Mouse (Mus musculus): ENCODE data around the gene Ptprf. TPM values are rescaled to one million over a fixed set of nuclear protein-coding genes. Genes with fewer than 3 reads are reported as not detected.

Gene Ptprf
- total and polyA plus RNA-seq, 3 experiments = 5.8 to 7.8 (median 6.3) TPM

DNA sequence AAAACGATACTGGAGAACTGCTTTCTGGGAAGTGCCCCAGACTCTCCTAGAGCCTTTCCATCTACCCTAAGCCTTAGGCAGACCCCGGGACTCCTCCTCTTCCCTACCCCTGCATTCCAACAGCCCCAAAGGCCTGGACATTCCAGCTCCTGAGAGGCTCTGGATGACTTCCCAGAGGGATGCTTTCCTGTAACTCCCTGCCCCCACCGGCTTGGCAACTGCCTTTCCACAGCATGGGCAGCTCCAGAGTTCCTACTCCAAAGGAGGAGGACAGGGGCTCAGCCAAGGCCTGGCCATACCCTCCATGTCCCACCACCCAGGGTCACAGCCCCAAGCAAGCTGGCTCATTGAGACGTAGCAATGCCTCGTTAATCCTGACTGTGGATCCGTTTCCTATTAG lies 21.2 kb downstream of the Ptprf start:
- intact Hi-C loops (cut with DNase I) = no loop called here
- no peaks in the 10 kb centered on the region for H3K79me2 ChIP-seq (replicated peaks; ENCODE audit: control insufficient read depth, insufficient read depth, low read length)
- no peak overlapping the region for H3K4me3 ChIP-seq
- peak; percentile 68 to 80 for DNase-seq
- no peaks in the 10 kb centered on the region for H3K27me3 ChIP-seq (ENCODE audit: control insufficient read depth, insufficient read depth, low read length)
- no peak overlapping the region for H3K27ac ChIP-seq
- H3K36me3 ChIP-seq (ENCODE audit: control insufficient read depth, insufficient read depth, low read length) = no peaks in the 10 kb centered on the region
- no peak overlapping the region for H3K9ac ChIP-seq (ENCODE audit: low read depth, low read length)
- 35% methylated on average over 6 of the region's 6 CpGs for WGBS
- TF ChIP-seq CTCF (IDR thresholded peaks at IDR 0.05) = no peak
- TF ChIP-seq EP300 (IDR thresholded peaks at IDR 0.05; ENCODE audit: insufficient read depth, low read depth, low read length) = no peak
- no peak for TF ChIP-seq POLR2A (IDR thresholded peaks at IDR 0.05; ENCODE audit: insufficient read depth, low read depth, low read length)
- peaks cover 6% of the 10 kb centered on the region for H3K4me1 ChIP-seq (ENCODE audit: control insufficient read depth, insufficient read depth, low read length)

DNA sequence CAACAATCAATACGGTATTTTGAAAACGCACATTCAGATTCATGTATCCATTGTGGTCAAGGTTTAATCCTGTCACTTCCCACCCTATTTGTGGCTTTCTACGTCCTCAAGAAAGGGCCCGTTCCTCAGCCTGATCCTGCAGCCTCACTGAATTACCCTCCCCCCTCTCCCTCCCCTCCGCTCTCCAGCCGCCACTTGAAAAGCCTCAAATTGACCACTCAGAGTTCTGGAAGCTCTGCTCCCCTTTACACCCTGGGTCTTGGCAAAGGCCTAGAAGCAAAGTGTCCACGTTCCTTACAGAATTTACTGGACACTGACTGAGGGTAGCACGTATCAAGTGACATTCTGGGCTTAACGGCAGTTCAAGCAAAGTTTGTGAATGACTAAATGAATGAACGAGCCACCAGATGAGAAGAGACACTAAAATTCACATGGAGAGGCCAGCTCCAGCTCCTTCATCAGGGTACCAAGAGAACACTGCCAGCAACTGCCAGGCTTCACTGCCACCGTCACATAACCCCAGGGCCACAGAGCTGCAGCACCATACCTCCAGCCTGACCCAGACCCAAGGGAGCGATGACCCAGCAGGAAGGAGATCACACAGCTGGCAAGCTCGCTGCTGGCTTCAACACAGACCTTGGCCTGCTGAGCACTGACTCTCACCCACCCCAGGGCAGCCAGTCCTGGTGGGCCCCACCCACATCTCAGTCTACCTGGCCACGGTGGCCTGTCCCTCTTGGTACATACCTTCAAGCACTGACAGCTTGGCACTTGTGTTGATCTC lies 22.6 kb downstream of the Ptprf start:
- H3K79me2 ChIP-seq (replicated peaks; ENCODE audit: control insufficient read depth, insufficient read depth, low read length) = no peaks in the 10 kb centered on the region
- no peaks in the 10 kb centered on the region for H3K27me3 ChIP-seq (ENCODE audit: control insufficient read depth, insufficient read depth, low read length)
- H3K27ac ChIP-seq = no peak overlapping the region
- intact Hi-C loops (cut with DNase I) = no loop called here
- peaks cover 6% of the 10 kb centered on the region for H3K4me1 ChIP-seq (ENCODE audit: control insufficient read depth, insufficient read depth, low read length)
- TF ChIP-seq CTCF (IDR thresholded peaks at IDR 0.05) = no peak
- TF ChIP-seq EP300 (IDR thresholded peaks at IDR 0.05; ENCODE audit: insufficient read depth, low read depth, low read length) = no peak
- no peak for TF ChIP-seq POLR2A (IDR thresholded peaks at IDR 0.05; ENCODE audit: insufficient read depth, low read depth, low read length)
- no peak overlapping the region for H3K9ac ChIP-seq (ENCODE audit: low read depth, low read length)
- H3K36me3 ChIP-seq (ENCODE audit: control insufficient read depth, insufficient read depth, low read length) = no peaks in the 10 kb centered on the region
- 77% methylated on average over 14 of the region's 14 CpGs for WGBS
- H3K4me3 ChIP-seq = no peak overlapping the region
- DNase-seq = no peak

DNA sequence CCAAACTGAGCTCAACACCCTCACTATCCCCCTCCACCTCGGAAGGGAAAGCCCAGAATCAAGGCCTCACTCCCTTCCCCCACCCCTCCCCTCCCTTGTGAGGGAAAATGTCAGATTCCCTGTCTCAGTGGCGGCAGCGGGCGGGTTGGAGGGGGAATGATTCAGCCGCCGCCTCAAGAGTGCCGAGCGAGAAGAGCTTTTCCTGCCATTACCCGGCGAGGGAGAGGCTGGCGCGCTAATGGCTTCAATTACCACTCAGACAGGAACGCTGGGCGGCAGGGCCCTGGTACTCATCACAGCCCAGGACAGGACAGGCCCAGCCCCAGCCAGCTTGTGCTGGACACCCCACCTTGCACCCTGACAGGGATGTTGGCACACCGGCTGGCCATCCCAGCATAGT lies 25.6 kb downstream of the Ptprf start:
- TF ChIP-seq CTCF (IDR thresholded peaks at IDR 0.05) = no peak
- TF ChIP-seq POLR2A (IDR thresholded peaks at IDR 0.05; ENCODE audit: insufficient read depth, low read depth, low read length) = no peak
- TF ChIP-seq EP300 (IDR thresholded peaks at IDR 0.05; ENCODE audit: insufficient read depth, low read depth, low read length) = no peak
- Histone ChIP-seq H3K4me1 (ENCODE audit: control insufficient read depth, insufficient read depth, low read length) (peaks cover 2% of the 10 kb centered on the region), H3K36me3 (ENCODE audit: control insufficient read depth, insufficient read depth, low read length) (no peaks in the 10 kb centered on the region), H3K9ac (ENCODE audit: low read depth, low read length) (peak overlapping the region; percentile 8; the same call in 1 of the 2 replicates), H3K79me2 (replicated peaks; ENCODE audit: control insufficient read depth, insufficient read depth, low read length) (no peaks in the 10 kb centered on the region), H3K4me3 (no peak overlapping the region), H3K27ac (no peak overlapping the region), H3K27me3 (ENCODE audit: control insufficient read depth, insufficient read depth, low read length) (no peaks in the 10 kb centered on the region)
- no peak for DNase-seq
- intact Hi-C loops (cut with DNase I) = no loop called here
- 44% methylated on average over 15 of the region's 15 CpGs for WGBS

DNA sequence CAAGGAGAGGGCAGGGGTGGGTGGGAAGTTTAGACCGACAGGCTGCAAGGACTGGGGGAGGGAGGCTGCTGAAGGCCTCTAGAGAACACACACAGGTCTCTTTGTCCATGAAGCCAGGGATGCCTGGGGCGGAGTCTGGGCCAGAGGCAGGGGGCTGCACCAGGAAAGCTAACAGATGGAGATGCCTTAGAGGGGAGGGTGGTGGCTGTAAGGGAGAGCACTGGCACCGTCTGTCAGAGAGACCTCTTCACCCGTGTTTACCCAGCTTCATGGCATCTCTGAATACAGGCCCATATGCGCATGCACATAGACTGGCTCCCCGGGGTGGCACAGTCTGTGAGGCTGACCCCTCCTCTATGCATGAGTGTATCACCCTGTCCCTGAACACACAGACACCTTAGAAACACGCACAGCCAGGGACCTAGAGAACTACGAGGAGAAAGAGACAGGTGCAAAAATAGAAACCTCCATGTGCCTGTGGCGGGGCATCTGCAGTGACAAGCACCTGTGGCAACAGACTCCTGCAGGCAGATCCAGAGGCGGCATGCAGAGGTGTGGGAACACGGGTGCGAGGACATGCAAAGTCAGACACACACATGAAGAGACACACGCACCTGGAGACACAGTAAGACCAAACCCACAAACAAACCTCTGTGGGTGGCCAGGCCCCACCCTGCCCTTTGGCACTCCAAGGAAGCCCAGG lies 29.3 kb downstream of the Ptprf start:
- Histone ChIP-seq H3K79me2 (replicated peaks; ENCODE audit: control insufficient read depth, insufficient read depth, low read length) (no peaks in the 10 kb centered on the region), H3K9ac (ENCODE audit: low read depth, low read length) (no peak overlapping the region), H3K4me3 (no peak overlapping the region), H3K27me3 (ENCODE audit: control insufficient read depth, insufficient read depth, low read length) (no peaks in the 10 kb centered on the region), H3K36me3 (ENCODE audit: control insufficient read depth, insufficient read depth, low read length) (no peaks in the 10 kb centered on the region), H3K27ac (no peak overlapping the region), H3K4me1 (ENCODE audit: control insufficient read depth, insufficient read depth, low read length) (no peaks in the 10 kb centered on the region)
- no peak for DNase-seq
- WGBS = 76% methylated on average over 13 of the region's 13 CpGs
- no peak for TF ChIP-seq EP300 (IDR thresholded peaks at IDR 0.05; ENCODE audit: insufficient read depth, low read depth, low read length)
- no peak for TF ChIP-seq POLR2A (IDR thresholded peaks at IDR 0.05; ENCODE audit: insufficient read depth, low read depth, low read length)
- no peak for TF ChIP-seq CTCF (IDR thresholded peaks at IDR 0.05)
- intact Hi-C loops (cut with DNase I) = no loop called here

DNA sequence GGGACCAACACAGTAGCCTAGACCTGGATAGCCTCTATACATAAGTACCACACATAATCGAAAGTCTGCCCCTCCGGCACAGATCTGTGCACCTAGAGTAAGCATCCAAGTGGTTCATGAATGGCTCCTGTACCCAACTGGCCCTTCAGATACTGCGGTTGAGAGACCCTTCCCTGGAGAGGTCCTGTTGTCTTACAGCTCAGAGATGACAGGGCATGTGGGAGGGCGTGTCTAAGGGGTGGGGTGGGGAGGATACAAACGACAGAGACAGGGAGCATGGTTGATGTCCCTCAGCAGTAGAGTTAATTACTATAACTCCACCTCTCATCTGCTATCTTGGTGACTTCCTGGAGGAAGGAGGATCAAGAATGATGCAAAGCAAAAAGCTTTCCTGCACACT lies 29.9 kb downstream of the Ptprf start:
- WGBS = 39% methylated on average over 5 of the region's 5 CpGs
- DNase-seq = no peak
- H3K4me1 ChIP-seq (ENCODE audit: control insufficient read depth, insufficient read depth, low read length) = no peaks in the 10 kb centered on the region
- H3K27ac ChIP-seq = no peak overlapping the region
- TF ChIP-seq EP300 (IDR thresholded peaks at IDR 0.05; ENCODE audit: insufficient read depth, low read depth, low read length) = no peak
- no peak for TF ChIP-seq CTCF (IDR thresholded peaks at IDR 0.05)
- TF ChIP-seq POLR2A (IDR thresholded peaks at IDR 0.05; ENCODE audit: insufficient read depth, low read depth, low read length) = no peak
- H3K9ac ChIP-seq (ENCODE audit: low read depth, low read length) = no peak overlapping the region
- H3K79me2 ChIP-seq (replicated peaks; ENCODE audit: control insufficient read depth, insufficient read depth, low read length) = no peaks in the 10 kb centered on the region
- no peaks in the 10 kb centered on the region for H3K36me3 ChIP-seq (ENCODE audit: control insufficient read depth, insufficient read depth, low read length)
- intact Hi-C loops (cut with DNase I) = no loop called here
- H3K4me3 ChIP-seq = peak overlapping the region; percentile 43
- no peaks in the 10 kb centered on the region for H3K27me3 ChIP-seq (ENCODE audit: control insufficient read depth, insufficient read depth, low read length)

Measured in heart, adult 2 months (tissue).